Mouse (Mus musculus): ENCODE data around the gene Slc12a4. TPM values are rescaled to one million over a fixed set of nuclear protein-coding genes. Genes with fewer than 3 reads are reported as not detected.

Gene Slc12a4
- polyA plus RNA-seq, 1 experiment: 96.8 TPM

DNA sequence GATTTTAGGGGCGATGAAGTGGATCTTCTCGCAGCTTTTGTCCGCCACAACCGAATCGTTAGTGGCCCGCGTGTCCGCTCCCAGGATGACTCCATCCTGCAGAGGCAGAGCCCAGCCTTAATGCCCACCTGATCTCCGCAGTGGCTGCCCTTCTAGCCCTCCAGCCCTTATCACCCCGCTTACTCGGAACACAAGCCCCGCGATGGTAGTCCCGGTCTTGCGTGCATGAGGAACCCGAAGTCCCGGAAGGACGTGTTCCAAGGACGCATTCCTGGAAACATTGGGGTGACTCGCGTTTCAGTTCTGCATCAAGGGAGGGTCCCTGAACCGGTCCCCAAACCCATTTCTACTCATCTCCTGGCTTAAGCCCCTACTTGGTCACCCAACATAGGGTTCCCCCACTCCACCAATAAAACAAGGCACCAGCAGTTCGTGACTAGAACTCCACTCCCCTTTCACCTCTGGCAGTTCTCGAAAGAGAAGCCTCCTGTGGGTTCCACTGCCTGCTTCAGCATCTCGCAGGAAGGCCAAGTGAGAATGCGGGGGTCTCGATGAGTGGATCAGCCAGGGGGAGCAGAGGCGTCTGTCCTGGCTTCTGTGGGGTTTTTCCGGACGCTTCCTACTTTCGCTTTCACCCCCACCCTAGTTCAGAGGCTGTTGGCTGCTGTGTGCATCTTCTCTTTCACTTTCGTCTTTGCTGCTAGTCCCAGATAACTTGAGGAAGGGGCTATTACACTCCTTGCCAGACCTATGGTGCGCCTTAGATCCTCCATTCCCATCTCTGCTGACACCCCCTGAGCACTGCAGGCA is 28.2 kb downstream of the Slc12a4 start:
- TF ChIP-seq CTCF (IDR thresholded peaks at IDR 0.05; ENCODE audit: insufficient read depth, low read length) (no peak), POLR2A (IDR thresholded peaks at IDR 0.05; ENCODE audit: borderline replicate concordance, extremely low read depth, low read depth, low read length) (peak; percentile 67; the same call in 1 of the 2 replicates)
- H3K4me1 ChIP-seq (ENCODE audit: control insufficient read depth, insufficient read depth, low read length): peaks cover 4% of the 10 kb centered on the region
- DNase-seq: peak; percentile 60
- H3K4me3 ChIP-seq (replicated peaks; ENCODE audit: extremely low read depth, low read depth, low read length): peak overlapping the region; percentile 93
- under 1% methylated on average over 33 of the region's 33 CpGs for WGBS

DNA sequence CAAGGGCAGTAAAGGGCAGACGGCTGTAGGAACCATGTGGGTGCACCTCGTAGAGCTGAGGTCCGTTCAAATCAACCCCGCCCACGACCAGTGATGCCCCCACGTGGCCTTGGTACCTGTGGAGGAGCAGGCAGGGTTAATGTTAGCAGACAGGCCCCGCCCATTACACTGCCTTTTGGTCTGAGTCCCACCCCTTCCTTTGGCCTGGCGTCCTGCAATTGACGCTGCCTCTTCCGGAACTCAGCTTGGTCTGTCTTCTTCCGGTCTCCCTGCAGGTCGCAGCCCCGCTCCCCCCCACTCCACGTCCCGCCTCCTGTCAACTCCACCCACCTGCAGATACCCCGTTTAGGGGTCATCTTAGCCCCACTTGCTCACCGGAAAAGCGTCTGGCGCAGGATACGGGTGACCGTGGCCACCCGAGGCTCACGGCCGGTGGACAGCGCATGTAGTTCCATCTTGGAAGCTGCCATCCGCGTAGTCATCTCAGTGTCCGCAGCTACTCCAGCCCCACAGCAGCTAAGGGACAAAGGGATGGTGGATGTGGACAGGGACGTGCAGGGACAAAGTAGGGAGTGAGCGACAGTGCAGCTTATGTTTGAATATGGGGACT is 28.9 kb downstream of the Slc12a4 start:
- H3K4me1 ChIP-seq (ENCODE audit: control insufficient read depth, insufficient read depth, low read length): peaks cover 4% of the 10 kb centered on the region
- TF ChIP-seq CTCF (IDR thresholded peaks at IDR 0.05; ENCODE audit: insufficient read depth, low read length) (no peak), POLR2A (IDR thresholded peaks at IDR 0.05; ENCODE audit: borderline replicate concordance, extremely low read depth, low read depth, low read length) (peak; percentile 72)
- peak overlapping the region; percentile 93 for H3K4me3 ChIP-seq (replicated peaks; ENCODE audit: extremely low read depth, low read depth, low read length)
- DNase-seq: peak; percentile 87
- WGBS: 1% methylated on average over 30 of the region's 30 CpGs

DNA sequence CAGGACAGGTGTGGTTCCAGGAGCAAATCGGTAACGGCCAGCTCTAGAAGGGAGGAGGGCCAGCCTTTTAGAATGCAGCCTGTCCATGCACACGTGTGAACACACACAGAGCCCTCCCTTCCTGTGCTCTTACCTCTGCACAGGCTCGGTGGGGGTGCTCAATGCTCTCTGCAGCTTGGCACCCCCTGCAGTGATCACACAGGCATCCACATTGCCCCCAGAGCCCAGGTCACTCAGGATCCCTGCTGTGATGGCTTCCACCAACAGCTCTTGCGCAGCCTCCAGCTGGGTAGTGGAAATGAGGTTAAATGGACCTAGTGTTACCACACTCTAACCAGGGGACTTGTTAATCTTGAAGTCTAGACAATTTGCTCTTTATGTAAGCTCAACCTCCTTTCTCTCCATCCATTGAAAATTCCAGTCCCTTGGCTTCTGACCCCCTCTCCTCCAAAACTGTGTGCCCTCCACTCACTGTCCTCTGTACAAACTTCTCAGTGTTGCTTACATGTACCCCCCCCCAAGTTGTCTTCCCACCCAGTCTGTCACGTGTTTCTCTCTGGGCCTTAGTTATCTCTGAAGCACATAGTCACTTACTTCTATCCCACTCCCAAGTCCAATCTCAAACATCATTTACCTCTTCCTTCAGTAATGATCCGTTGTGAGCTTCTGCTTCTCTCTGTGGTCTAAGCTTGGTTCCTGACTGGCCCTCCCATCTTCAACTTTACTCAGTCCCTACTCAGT is 29.9 kb downstream of the Slc12a4 start:
- 36% methylated on average over 7 of the region's 7 CpGs for WGBS
- peaks cover 4% of the 10 kb centered on the region for H3K4me1 ChIP-seq (ENCODE audit: control insufficient read depth, insufficient read depth, low read length)
- H3K4me3 ChIP-seq (replicated peaks; ENCODE audit: extremely low read depth, low read depth, low read length): no peak overlapping the region
- no peak for DNase-seq
- no peak for TF ChIP-seq POLR2A (IDR thresholded peaks at IDR 0.05; ENCODE audit: borderline replicate concordance, extremely low read depth, low read depth, low read length)
- TF ChIP-seq CTCF (IDR thresholded peaks at IDR 0.05; ENCODE audit: insufficient read depth, low read length): no peak

DNA sequence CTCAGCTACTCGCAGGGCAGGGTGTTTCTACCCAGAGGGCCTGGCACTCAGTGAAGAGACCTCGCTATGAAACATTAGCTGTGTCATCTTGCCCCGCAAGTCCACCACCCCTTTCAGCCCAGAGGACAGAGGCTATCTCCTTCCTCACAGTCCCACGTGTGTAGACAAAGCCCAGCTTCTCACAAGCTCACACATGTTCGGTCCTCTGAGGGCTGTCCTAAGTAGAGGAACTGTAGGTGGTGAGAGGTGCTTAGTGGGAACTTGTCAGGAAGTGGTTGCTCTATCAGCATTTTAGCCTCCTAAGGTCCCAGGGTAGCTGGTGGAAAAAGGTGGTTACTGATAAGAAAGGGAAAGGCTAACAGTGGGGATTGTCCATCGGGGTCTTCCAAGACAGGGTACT is 30.8 kb downstream of the Slc12a4 start:
- no peak for DNase-seq
- H3K4me3 ChIP-seq (replicated peaks; ENCODE audit: extremely low read depth, low read depth, low read length): no peak overlapping the region
- WGBS: 62% methylated on average over 6 of the region's 6 CpGs
- no peak for TF ChIP-seq POLR2A (IDR thresholded peaks at IDR 0.05; ENCODE audit: borderline replicate concordance, extremely low read depth, low read depth, low read length)
- TF ChIP-seq CTCF (IDR thresholded peaks at IDR 0.05; ENCODE audit: insufficient read depth, low read length): no peak
- peaks cover 4% of the 10 kb centered on the region for H3K4me1 ChIP-seq (ENCODE audit: control insufficient read depth, insufficient read depth, low read length)

DNA sequence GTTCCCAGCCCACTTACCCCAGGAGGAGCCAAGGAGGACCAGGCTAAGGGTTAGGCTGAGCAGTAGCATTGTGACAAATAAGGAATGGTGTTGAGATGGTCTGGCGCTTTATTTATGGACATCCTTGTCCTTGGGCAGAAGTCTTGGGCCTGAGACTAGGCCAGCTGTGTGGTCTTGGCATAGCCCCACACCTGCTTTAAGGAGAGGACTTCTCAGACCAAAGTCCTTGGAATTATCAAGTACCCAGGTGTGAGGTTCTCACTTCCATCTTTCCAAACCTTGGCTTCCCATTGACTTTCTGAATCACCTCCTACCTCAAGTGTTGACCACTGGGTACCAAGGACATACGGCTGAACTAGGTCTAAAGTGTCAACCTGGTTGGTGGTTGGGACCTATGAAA is 32.1 kb downstream of the Slc12a4 start, which contains the start of gene Ctrl:
TSS of gene Ctrl (minus strand) at position 101 of the 400 bp plus-strand sequence.
- Histone ChIP-seq H3K4me1 (ENCODE audit: control insufficient read depth, insufficient read depth, low read length) (peaks cover 4% of the 10 kb centered on the region), H3K4me3 (replicated peaks; ENCODE audit: extremely low read depth, low read depth, low read length) (no peak within 1 kb of the TSS)
- no peak for TF ChIP-seq CTCF (IDR thresholded peaks at IDR 0.05; ENCODE audit: insufficient read depth, low read length)
- TF ChIP-seq POLR2A (IDR thresholded peaks at IDR 0.05; ENCODE audit: borderline replicate concordance, extremely low read depth, low read depth, low read length): no peak
- WGBS: 87% methylated on average over 2 of the region's 2 CpGs
- DNase-seq: no peak

DNA sequence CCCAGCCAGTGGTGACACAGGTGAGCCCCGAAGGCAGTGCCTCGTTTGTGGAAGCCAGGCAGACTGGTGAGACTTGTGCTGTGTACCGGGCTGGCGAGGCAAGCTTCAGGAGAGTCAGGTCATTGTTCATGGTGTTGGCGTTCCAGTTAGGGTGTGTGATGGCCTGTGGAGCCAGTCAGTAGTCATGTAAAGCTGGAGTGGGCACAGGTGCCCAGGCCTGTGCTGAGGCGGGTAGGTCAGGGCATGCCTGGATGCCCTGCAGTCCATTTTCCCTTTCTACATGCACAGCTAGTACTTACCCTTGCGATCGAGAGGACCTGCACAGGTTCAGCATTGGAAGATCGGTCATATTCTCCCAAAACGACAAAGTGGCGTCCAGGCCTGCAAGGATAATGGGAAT is 33.4 kb downstream of the Slc12a4 start:
- DNase-seq: no peak
- H3K4me1 ChIP-seq (ENCODE audit: control insufficient read depth, insufficient read depth, low read length): peaks cover 4% of the 10 kb centered on the region
- WGBS: 88% methylated on average over 11 of the region's 11 CpGs
- no peak overlapping the region for H3K4me3 ChIP-seq (replicated peaks; ENCODE audit: extremely low read depth, low read depth, low read length)
- no peak for TF ChIP-seq CTCF (IDR thresholded peaks at IDR 0.05; ENCODE audit: insufficient read depth, low read length)
- no peak for TF ChIP-seq POLR2A (IDR thresholded peaks at IDR 0.05; ENCODE audit: borderline replicate concordance, extremely low read depth, low read depth, low read length)

DNA sequence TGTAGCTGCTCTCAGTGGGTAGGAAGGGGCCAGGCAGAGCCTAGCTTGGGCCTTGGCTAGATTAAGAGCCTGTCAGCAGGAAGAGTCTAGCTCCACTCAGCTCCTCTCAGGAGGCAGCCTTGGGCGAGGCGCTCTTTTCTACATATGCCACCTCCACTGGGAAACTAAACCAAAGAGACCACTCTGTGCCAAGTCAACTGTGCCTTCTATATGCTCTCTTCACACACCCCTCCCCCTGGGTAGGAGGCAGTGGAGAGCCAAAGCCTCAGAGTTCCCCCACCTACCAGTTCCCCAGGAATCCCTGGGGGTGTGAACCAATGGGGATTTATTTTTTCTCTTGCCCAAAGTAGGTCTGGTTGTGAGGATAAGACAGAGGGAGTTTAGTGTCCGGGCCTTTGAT is 34.6 kb downstream of the Slc12a4 start:
- TF ChIP-seq POLR2A (IDR thresholded peaks at IDR 0.05; ENCODE audit: borderline replicate concordance, extremely low read depth, low read depth, low read length) (no peak), CTCF (IDR thresholded peaks at IDR 0.05; ENCODE audit: insufficient read depth, low read length) (no peak)
- no peak for DNase-seq
- 97% methylated on average over 3 of the region's 3 CpGs for WGBS
- Histone ChIP-seq H3K4me3 (replicated peaks; ENCODE audit: extremely low read depth, low read depth, low read length) (no peak overlapping the region), H3K4me1 (ENCODE audit: control insufficient read depth, insufficient read depth, low read length) (no peaks in the 10 kb centered on the region)

DNA sequence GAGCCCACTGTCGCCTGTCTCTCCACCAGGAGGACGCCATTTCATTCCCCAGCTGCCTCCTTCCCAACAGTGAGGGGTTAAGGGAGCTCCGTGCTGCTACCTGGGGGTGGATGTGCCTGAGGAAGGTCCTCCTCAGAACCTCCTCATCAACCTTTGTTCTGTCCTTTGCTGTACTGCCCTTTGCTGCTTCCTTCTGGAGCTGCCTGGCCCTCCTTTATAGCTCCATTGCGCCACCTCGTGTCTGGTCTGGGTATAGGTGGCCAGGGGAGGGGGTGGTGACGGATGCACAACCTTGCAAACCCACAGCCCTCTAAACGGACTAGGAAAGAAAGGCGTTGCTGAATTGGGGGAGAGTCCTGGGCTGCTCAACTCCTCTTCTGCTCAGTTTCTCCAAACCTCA is 35.3 kb downstream of the Slc12a4 start:
- Histone ChIP-seq H3K4me3 (replicated peaks; ENCODE audit: extremely low read depth, low read depth, low read length) (no peak overlapping the region), H3K4me1 (ENCODE audit: control insufficient read depth, insufficient read depth, low read length) (no peaks in the 10 kb centered on the region)
- TF ChIP-seq CTCF (IDR thresholded peaks at IDR 0.05; ENCODE audit: insufficient read depth, low read length) (peak; percentile 90), POLR2A (IDR thresholded peaks at IDR 0.05; ENCODE audit: borderline replicate concordance, extremely low read depth, low read depth, low read length) (no peak)
- peak; percentile 85 for DNase-seq
- 26% methylated on average over 8 of the region's 8 CpGs for WGBS

DNA sequence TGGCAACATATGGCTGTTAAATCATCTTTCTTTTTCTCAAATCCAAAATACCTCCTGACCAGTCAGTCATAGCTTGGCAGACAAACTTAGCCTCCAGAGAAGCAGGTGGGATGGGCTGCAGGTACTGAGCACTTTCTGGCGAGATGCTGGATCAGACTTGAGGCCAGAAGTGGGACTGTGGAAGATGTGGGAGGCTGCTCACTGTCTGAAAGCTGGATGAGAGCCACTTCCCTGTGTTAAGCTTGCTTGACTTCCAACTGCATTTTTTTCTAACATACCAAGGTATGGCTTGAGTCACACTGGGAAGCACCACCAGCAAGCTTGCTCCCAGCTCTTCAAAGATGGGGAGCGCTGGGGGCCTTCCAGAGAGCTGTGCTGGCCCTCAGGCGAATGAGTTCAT is 40.8 kb downstream of the Slc12a4 start:
- DNase-seq: no peak
- TF ChIP-seq CTCF (IDR thresholded peaks at IDR 0.05; ENCODE audit: insufficient read depth, low read length) (no peak), POLR2A (IDR thresholded peaks at IDR 0.05; ENCODE audit: borderline replicate concordance, extremely low read depth, low read depth, low read length) (no peak)
- WGBS: 70% methylated on average over 3 of the region's 3 CpGs

More for the DNA sequence above, 40.8 kb downstream of the Slc12a4 start:
- H3K4me1 ChIP-seq (ENCODE audit: control insufficient read depth, insufficient read depth, low read length): no peaks in the 10 kb centered on the region
- no peak overlapping the region for H3K4me3 ChIP-seq (replicated peaks; ENCODE audit: extremely low read depth, low read depth, low read length)
